Mouse (Mus musculus) right cerebral cortex, postnatal 10 days (tissue): ENCODE results near the gene Mfng.
A peak's percentile ranks its signal among the peaks of the same experiment; 100 is the strongest.

Source experiments
- DNase-seq, 2 experiments: peaks; one replicate each; pipeline ENCODE4 v3.0.0; 2021; ENCODE audit warnings: low spot score in 2 of 2

Gene Mfng

DNA sequence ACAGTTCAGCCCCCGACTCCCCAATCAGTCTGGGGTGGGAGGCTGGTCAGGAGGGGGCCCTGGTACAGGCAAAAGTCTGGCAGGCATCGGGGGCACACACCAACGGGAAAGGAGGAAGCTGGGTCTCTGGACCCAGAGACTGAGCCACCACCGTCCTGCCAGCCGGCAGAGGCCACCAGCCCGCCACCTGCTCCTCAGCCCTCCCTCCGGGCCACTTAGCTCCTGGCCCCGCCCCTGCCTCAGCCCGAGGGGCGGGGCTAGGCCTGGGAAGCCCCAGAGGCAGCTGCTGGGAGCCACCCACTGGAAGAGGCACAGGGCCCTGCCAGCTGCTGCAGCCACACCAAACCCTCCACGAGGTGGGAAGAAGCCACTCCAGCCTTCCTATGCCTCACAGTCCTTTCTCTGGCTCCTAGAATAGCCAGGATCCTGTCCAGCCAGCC is at the start of gene Mfng:
Gene Mfng (minus strand): TSS at position 186 of the 440 bp plus-strand sequence.
- DNase-seq, result peak; percentile 71 to 76

DNA sequence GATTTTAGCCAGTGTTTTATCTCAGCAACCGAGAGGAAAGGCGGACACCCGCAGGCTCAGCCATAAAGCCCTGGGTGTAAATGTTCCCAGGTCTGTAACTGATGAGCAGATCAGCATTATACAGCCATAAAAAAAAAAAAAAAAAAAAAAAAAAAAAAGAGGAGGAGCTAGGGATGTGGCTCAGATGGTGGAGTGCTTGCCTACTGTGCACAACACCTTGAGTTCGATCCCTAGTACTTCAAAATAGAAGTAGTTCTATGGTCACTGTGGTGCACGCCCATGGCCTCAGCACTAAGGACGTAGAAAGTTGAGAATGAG is 42.8 kb upstream of the Mfng start:
- DNase-seq, result no peak

DNA sequence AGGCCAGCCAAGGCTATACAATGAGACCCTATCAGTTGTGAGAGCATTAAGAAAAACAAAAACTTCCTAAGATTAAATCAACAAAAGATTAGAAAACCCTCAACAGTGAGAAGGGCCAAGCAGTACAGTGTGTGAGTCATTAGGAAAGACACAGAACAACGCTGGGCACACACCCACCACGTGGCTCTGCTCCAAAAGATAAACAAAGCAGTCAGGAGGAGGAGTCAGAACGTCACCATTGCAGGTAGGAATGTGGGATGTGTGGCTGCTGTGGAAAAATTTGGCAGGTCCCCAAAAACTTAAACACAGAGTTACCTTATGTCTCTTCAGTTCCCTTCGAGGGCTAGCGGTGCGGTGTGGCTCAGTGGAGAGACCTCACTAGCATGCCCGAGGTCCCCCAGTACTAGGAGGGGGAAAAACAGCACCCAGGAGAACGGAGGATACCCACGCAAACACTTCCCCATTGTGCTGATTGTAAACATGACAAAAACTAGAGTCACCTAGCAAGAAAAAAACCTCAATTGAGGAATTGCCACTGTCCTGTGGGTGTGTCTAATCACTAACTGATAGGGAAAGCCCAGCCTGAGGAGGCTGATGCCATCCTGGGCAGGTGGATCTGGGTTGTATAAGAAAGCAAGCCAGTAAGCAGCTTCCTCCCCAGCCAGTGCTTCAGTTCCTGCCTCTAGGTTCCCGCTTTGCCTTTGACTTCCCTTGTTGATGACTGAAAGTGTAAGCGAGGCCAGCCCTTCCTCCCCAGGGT is 42.2 kb upstream of the Mfng start:
- no peak for DNase-seq

DNA sequence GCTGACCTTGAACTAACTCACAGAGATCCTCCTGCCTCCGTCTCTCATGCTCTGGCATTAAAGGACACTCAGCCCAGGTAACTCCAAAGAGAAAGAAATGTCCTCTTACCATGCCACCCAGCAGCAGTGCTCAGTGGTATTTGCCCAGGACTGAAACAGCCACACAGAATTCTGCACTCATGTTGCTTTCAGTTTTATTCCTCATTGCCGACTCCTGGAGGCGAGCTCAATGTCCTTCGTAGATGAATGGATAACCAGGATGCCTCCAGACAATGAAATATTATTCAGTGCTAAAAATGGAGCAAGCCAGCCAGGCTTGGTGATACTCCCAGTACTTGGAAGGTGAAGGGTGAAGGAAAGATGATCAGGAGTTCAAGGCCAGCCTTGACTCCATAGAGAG is 40.3 kb upstream of the Mfng start:
- no peak for DNase-seq

DNA sequence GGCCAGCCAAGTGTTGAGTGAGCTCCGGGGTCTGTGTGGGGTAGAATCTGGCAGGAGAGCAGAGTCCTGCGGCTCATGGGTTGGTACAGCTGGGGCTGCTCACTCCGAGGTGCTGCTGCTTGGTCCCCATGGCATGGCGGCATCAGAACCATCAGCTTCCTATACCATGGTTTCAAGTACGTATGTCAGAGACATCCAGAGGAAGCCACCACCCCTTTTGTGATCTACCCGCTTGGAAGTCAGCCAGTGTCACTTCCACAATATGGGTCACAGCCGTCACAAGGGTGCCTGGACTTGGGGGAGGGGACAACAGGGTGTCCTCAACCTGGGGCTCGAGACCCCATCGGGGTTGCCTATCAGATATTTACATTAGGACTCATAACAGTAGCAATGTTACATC is 36.9 kb upstream of the Mfng start:
- DNase-seq, result no peak

DNA sequence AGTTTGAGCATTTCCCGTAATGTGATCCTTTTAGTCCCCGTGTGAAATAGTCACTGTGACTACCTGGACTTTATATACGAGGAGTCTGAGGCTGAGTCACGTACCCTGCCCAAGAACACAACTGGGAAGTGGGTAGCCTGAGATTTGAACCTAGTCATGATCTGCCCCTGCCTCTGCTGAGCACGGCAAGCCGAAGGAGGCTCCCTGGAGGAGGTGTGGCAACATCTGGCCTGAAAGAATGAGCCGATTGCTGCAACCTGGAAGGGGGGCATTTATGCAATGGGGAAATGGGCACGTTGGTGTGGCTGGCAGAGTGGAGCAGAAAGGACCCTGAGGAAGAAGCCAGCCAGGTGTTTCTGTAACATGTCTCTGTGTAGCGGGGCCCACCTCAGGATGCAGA is 36.5 kb upstream of the Mfng start:
- no peak for DNase-seq

DNA sequence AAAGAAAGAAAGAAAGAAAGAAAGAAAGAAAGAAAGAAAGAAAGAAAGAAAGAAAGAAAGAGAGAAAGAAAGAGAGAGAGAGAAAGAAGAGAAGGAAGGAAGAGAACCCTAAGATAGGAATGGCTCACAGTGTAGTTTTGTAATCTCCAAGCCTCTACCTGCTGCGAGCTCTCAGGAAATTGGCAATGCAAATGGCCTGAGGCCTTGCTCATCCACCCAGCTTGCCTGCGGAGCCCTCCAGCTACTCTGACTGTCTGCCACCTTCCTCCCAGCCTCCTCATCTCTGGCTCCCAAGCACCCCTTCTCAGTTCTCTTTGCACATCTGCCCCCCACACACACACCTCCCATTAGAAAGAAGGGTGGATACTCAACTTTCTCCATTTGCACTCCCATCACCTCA is 35.7 kb upstream of the Mfng start:
- no peak for DNase-seq

DNA sequence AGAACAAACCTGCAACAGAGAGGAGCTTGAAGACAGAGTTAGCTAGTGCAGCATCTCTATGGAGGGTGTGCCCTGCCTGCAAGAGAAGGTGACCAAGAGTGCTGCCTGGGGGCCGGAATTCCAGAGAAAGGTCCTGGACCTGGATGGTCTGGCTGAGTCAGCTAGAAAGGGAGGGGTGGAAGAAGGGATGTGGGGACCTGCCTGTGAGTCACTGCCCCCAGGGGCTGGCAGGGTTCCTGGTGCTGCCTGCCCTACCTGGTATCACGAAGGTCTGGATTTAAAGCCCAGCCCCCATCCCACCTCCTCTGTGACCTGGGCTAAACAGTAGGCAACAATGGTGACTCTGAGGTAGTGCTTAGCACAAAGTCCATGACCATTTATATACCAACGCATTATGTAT is 33.9 kb upstream of the Mfng start:
- DNase-seq, result no peak

DNA sequence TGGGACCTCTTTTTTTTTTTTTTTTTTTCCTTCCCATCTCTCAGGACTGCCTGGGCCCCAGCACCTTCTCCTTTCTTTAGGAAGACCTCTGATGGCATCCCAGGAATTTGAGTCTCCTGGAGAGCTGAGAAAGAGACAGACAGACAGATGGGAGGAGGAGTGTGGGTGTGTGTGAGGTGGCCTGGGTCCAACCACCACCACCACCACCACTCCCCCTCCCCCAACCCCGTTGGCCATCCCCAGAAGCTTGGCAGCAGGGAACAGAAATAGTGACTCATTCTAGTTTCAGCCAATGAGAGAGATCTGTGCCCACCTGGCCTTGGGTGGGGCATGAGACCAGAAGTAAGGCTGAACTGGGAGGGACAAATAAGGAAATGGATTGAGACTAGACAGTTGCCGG is 33.3 kb upstream of the Mfng start:
- DNase-seq, result no peak

DNA sequence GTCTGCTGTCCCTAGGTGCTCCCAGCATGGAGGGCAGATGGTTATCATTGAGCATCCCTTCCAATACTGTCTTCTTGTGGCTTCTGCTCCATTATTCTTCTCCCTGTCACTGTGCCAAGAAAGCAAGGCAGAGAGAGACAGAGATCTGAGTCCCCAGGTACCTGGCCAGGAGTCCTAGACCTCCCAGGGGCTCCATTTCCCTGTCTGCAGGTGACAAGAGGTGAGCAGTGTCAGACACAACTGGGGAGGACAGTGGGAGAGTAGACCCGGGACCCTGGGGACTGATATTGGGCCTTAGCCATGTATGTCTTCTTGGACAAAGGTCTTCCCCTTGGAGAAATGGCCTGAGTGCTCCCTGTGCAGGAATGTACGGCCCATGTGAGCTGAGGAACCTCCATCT is 32.1 kb upstream of the Mfng start:
- no peak for DNase-seq

DNA sequence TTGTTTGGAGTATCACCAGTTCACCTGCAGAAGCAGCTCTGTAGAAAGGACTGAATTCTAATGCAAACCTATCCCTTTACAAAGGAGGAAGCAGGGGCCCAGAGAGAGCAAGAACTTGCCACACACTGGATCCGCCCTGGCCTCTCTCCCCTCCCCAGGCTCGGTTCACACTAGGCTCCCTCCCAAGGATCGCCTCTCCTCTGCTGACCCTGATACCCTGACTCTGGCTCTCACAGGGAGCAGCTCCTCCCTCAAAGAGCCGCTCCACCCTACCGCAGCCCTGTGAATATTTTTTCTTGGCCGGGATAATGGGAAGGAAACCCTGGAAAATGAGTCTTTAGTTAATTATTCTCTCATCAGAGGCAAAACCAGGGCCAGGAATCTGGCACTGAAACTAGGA is 31.1 kb upstream of the Mfng start:
- no peak for DNase-seq

DNA sequence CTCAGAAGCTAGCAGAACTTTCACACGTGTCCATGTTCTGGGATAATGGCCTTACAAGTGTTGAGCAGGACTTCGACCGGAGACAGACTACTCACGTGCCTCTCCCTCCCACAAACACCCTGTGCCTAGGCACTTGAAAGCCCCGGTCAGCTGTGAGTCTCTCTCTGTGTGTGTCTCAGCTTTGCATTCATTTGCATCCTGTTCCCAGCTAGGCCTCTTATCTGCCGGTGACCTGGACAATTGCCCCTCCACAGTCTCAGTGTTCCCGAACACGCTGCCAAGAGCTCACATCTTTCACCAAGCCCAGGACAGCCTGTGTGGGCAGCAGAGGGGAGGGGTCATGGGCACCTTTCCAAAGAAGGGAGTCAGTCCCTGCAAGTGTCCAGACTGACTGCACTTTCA is 30.2 kb upstream of the Mfng start:
- no peak for DNase-seq

DNA sequence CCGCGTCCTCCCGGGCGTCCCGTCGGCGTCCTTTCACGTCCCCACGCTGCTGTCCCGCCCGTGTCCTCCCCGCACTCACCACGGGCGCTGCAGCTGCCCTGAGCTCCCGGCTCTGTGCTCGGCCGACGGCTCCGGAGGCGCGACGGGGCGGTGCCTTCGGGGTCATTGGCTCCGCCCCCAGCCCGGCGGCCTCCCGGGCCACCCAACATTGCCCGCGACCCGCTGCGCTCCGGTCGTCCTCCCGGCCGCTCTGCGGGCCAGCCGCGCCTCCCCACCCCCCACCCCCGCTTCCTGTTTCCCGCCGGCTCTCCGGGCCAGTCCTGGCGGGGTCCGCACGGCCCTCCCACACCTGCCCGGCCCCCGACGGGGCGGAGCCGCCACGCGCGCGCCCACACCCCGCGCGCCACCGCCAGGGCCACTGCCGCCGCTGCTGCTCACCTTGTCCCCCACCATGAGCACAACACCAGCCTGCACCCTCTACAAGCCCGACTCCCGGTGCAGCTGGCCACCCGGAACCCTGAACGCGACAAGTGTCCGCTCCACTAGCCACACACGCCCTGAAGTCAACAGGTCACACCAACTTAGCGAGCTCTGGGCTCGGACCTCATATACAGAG is 29.6 kb upstream of the Mfng start, which contains the start of gene Card10:
Gene Card10 (minus strand): TSS at position 267 of the 616 bp plus-strand sequence.
- DNase-seq, result no peak

DNA sequence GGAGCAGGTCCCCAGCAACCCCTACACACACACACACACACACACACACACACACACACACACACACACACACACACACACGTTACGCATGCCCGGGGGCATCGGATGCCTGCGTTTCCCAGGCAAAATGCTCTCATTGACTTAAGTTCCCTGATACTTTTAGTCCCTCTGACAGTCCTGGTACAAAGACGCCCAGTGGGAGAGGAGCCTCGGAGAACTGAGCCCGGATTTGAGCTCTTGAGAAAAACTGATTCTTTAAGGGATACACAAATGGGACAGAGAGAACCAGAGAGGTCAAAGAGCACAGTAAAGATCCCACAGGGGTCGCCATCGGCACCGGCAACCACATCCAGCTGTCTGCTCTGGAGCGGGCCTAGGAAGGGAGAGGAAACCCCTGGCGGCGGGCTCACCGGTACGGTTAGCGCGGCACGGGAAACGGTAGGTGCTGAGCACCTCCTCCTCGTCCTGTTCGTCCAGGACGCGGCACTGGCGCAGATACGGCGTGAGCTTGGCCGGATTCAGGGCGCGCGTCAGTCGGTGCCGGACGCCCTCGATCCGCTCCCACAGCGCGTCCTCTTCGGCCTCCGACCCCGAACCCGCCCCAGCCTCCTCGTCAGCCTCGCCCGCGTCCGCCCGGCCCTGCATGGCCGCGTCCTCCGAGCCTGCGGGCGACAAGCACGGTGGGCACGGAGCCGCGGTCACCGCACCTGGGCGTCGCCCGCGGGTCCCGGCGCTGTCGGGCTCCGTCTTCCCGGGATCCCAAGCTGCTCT is 28.9 kb upstream of the Mfng start:
- no peak for DNase-seq

DNA sequence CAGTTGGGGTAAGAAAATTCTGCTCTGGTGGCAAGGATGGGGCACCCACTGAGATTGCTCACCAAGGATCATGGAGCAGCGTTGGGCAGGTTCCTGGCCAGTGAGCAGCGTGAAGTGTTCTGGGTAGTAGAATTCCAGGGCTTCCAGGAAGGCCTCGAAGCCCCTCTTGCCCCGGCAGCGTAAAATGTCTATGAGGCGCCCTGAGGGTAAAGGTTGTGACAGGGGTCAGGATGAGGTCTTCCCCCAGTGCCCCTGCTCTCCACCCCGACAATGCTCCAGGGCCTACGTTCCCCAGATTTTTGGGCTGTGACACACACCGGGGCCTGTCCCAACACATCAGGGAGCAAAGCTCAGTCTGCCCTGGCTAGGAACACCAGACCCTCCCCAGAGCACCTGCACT is 28.3 kb upstream of the Mfng start:
- no peak for DNase-seq

DNA sequence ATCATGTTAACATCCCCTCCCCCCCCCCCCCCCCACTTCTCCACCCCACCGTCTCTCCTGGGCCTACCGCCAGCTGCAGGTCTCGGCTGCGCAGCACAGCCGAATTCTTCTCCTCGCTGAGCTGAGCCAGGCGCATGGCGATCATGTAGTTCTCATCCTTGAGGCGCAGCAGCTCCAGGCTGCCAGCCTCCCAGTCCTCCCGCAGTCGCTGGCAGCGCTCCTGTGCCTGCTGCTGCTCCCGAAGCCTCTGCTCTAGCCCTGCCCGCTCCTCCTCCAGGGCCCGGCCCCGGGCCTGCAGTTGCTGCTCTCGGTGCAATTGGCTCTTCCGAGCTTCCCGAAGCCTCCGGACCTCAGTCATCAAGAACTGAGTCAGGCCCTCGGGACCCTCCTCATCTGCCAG is 25.8 kb upstream of the Mfng start:
- peak; percentile 71 to 72 for DNase-seq

DNA sequence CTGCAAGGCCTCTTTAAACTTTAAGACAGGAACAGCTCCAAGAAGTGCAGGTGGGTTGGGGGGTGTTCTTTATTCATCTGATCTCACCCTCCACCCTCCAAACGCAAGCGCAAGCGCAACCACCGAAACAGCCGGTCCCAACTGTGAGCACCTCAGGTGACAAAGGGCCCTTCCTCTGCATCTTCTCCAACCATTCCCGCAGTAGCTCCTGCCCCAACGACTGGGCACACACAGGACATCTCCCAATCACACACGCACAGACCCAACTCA is 23.7 kb upstream of the Mfng start:
- no peak for DNase-seq

DNA sequence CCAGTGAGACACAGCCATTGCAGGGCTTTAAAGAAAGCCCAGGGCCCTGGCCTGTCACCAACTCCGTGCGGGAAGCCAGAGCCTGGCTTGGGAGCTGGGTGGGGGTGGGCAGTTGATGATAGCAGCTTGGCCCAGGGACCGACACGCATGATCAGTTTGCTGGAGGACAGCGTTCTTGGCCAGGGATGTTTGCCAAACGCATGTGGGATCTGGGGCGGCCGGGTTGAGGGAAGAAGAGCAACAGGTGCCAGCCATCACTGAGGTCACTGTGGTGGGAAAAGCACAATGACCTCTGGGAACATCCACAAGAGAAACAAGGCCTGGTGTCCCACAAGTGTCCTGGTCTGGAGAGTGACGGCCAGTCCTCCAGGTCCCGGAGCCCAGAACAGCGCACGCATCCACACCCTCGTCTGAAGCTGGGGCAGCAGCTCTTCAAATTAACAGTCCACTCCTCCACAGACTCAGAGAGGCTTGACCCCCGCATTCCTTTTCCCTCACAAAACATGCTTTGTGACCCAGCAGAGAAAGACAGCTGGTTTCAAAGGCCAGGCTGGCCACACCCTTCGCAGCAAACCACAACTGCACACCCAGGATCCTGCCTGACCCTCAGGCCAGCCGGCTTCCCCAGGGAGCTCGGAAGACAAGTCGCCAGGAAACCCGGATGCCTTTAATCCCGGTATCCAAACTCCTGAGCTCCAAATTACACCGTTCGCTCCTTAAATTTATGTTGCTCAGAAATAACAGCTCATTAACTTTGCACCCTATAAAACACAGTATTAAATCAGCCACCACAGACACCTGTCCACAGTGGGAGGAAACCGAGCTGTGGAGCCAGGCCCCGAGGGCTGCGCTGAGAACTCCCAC is 23.2 kb upstream of the Mfng start:
- DNase-seq, result no peak

DNA sequence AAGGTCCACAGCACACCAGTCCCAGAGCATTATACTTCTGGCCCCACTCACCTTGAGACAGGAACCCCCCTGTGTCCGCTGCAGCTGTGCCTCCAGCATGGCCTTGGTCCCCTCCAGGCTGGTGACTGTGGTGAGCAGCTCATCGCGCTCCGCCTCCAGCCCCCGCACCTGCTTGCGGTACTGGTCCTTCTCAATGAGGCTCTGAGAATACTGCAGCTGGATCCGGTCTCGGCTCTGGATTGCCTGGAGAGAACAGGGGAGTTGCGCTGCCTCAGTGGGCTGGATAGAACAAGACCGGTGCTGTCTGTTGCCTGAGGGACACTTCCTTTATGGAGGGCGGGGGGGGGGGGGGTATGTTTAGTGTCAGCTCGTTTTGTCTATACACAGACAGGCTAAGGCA is 17.7 kb upstream of the Mfng start:
- no peak for DNase-seq

DNA sequence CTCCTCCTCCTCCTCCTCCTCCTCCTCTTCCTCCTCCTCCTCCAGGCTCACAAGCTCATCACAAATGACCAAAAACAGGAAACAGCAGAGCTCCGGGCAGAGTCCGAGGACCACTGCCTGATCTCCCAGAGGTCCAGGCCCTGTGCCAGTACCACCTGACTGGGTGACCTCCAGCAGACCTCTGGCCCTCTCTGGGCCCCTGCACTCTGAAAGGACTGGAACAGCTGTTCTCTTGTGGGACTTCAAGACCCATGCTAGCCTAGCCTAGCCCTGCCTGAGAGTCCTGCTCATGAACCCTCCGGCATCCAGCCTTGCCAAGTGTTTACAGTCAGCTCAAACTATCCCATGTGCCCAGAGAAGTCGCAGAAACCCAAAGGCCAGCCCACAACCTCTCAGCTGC is 17.2 kb upstream of the Mfng start:
- no peak for DNase-seq

DNA sequence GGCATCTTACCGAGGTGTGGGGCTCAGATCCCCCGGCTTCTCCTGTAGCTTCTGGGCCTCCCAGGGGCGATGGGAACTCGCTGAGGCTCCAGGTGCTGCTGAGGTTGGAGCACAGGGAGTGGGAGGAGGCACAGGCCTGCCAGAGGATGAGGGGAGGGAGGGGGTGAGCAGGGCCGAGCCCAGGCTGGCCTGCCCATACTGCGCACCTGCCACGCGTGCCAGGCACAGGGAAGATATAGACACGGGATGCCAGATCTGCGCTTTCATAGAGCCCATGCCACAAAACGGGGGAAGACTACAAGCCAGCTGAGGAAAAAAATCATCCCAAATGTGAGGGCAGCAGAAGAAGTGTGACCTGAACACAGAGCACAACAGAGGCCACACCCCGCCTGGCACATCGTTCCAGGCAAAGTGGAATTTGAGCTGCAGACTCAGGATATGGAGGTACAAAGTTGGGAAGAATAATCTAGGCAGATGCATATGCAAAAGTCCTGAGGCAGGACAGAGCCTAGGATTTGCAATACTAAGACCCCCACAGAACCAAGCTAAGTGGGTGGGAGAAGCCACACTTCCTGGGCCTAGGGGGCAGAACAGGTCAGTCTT is 16.5 kb upstream of the Mfng start:
- DNase-seq, result no peak

DNA sequence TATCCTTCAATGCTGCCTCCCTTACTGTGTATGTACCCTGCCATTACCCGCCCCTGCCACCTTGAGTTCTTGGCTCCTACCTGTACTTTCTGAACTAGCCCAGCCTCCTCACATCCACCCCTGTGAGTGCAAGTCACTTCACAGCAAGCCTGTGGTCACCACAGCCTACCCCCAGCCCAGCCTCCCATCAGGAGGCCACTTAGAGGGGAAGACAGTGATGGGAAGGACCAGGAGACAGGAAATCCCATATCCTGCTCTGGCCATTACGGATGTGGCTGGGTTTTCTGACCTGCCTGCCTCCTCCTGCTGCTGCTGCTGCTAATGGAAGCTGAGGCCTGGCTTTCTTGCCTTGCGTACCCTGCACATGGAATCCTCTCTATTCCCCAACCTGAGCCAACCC is 14.8 kb upstream of the Mfng start:
- no peak for DNase-seq
